Mouse (Mus musculus) liver, adult 2 months (tissue): Measurements from ENCODE around the gene Bcat1. TPM values are rescaled to one million over a fixed set of nuclear protein-coding genes. Genes with fewer than 3 reads are reported as not detected.

Experiments
- DNase-seq: peaks from one replicate; pipeline ENCODE4 v3.0.0-alpha.2; 2011; ENCODE audit warnings: low read depth, low spot score; ENCODE audit errors: extremely low read depth
- H3K27ac ChIP-seq: fragments of 200-500 bp; replicated peaks from 2 replicates; pipeline ENCODE4 v1.5.1; 2012; ENCODE audit warnings: low read depth, mild to moderate bottlenecking, control low read depth, inconsistent platforms, low read length; ENCODE audit not compliant: insufficient read depth
- H3K27me3 ChIP-seq: fragments of 200-500 bp; 2 replicates; pipeline ENCODE4 v1.6.1; 2012; ENCODE audit warnings: mild to moderate bottlenecking, moderate library complexity, low read length, inconsistent platforms; ENCODE audit not compliant: control insufficient read depth, insufficient read depth
- H3K36me3 ChIP-seq: fragments of 200-500 bp; 2 replicates; pipeline ENCODE4 v1.6.1; 2012; ENCODE audit warnings: low read length, inconsistent platforms; ENCODE audit not compliant: control insufficient read depth, insufficient read depth
- H3K4me1 ChIP-seq: fragments of 200-500 bp; 2 replicates; pipeline ENCODE4 v1.6.1; 2011; ENCODE audit warnings: low read length; ENCODE audit not compliant: control insufficient read depth, insufficient read depth
- H3K4me3 ChIP-seq: fragments of 200-500 bp; 2 replicates; pipeline ENCODE4 v1.5.1; 2011; ENCODE audit warnings: low read depth, mild to moderate bottlenecking, control low read depth, low read length, moderate library complexity; ENCODE audit not compliant: insufficient read depth
- H3K79me2 ChIP-seq: fragments of 200-500 bp; 2 replicates; pipeline ENCODE4 v1.6.1; 2012; ENCODE audit warnings: inconsistent platforms, mild to moderate bottlenecking, low read length, moderate library complexity; ENCODE audit not compliant: control insufficient read depth, insufficient read depth
- H3K9ac ChIP-seq: fragments of 200-500 bp; 2 replicates; pipeline ENCODE4 v1.6.1; 2012; ENCODE audit warnings: low read depth, mild to moderate bottlenecking, control low read depth, inconsistent platforms, low read length
- CTCF ChIP-seq: fragments of 200-500 bp; IDR thresholded peaks from 2 replicates; pipeline ENCODE4 v1.5.1; 2011; ENCODE audit warnings: low read depth, low read length, control low read depth
- POLR2A ChIP-seq: fragments of 200-500 bp; IDR thresholded peaks from 2 replicates; pipeline ENCODE4 v1.6.1; 2011; ENCODE audit warnings: low read length, control low read depth; ENCODE audit not compliant: insufficient read depth; ENCODE audit errors: extremely low read depth
- WGBS: fragments of 180-500 bp; shearing (Covaris S2); methylation state at CpG from one replicate; pipeline ENCODE4 v1.1.7; 2018; 5-methylcytosine and 5-hydroxymethylcytosine counted together
- polyA plus RNA-seq: library from polyadenylated mRNA; depleted of rRNA; stranded (reverse); fragments of >200 nt; gene quantifications from 2 replicates; pipeline ENCODE4 v1.2.3, GENCODE M21; 2012
- total RNA-seq: library from RNA; depleted of rRNA; stranded (reverse); fragments of >200 nt; gene quantifications from 2 replicates; pipeline ENCODE4 v1.2.3, GENCODE M21; 2014

The Bcat1 gene
- total and polyA plus RNA-seq, 2 experiments = 0.18 TPM; not detected in 1

DNA sequence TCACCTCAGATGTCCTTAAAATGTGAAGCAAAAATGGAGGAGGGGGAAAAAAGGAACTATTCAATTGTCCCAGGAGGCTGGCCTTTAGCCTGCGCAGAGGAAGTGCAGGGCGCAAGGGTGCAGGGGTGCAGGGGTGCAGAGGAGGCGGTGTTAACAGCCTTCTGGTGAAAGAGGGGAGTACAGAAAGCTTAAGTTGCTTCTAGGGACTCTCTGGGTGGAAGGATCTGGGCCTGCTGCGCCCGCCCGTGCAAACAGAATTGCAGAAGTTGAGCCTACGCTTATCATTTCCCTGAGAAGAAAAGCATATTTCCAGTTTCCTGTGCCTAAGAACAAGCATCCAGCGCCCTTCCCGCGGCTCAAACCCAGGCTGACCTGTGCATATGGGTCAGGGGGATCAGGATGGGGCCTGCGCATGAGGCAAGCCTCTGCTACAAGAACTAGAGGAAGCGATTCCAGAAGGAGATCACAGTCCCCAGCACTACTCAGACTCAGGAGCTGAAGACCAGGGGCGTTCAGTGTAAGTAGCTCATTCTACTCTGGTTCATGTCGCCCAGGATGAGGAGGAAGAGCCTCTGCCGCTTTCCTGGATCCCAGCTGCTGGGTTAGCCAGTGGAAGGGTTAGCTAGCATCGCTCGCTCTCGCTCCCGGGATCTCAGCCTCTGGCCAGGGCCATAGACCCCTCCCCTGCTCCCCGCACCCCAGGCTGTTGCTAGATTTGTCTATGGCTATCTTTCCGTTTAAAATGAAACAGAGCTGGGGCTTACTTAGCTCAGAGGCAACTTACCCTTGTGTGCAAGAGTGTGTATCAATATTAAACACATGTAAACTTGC is 45.8 kb upstream of the Bcat1 start:
- H3K36me3 ChIP-seq = no peaks in the 10 kb centered on the region
- DNase-seq = peak; percentile 24
- H3K9ac ChIP-seq = peak overlapping the region; percentile 14; the same call in 1 of the 2 replicates
- no peak for TF ChIP-seq POLR2A
- H3K27me3 ChIP-seq = no peaks in the 10 kb centered on the region
- H3K4me1 ChIP-seq = no peaks in the 10 kb centered on the region
- H3K27ac ChIP-seq = peak overlapping the region; percentile 55
- H3K79me2 ChIP-seq = no peaks in the 10 kb centered on the region
- H3K4me3 ChIP-seq = peak overlapping the region; percentile 56
- WGBS = 73% methylated on average over 21 of the region's 21 CpGs

DNA sequence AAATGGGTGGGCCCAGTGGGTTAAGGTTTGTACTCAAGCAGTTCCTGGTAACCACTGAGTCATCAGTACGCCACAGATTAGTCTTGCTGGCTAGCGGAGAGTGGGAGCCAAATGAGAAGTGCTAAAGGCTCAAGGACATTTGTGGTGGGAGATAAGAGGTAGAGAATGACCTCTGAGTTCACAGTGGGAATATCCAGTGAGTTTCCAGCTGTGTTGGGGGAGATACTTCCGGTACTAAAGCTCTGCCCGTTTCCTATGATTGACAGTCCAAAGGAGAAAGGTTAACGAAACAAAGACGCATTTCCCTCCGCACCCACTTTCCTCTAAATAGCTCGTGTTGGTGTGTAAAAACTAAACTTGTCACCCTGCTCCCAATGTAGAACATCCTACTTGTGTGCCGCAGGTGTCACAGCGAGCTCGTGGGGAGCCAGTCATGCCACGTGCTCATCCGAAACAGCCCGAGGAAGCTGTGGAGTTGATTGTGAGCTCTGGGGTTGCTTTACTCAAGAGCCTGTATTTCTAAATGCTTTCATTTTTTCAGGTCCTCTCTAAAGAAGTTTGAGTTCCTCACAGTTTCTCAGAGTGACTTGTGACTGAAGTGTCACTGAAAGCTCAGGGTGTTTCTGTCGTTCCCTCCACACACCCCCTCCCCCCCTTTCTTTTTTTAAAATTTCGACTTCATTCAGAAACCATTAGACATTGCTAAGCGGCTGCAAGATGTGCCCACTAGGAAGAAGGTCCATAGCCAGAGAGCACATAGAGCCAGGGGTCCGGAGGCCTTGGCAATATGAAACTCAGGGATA is 45.0 kb upstream of the Bcat1 start:
- no peaks in the 10 kb centered on the region for H3K36me3 ChIP-seq
- no peaks in the 10 kb centered on the region for H3K79me2 ChIP-seq
- peak overlapping the region; percentile 56; the same call in 1 of the 2 replicates for H3K4me3 ChIP-seq
- peak; percentile 23 for DNase-seq
- no peaks in the 10 kb centered on the region for H3K4me1 ChIP-seq
- H3K27me3 ChIP-seq = no peaks in the 10 kb centered on the region
- no peak for TF ChIP-seq POLR2A
- TF ChIP-seq CTCF = no peak
- H3K9ac ChIP-seq = no peak overlapping the region
- WGBS = 39% methylated on average over 18 of the region's 18 CpGs
- peak overlapping the region; percentile 55 for H3K27ac ChIP-seq

DNA sequence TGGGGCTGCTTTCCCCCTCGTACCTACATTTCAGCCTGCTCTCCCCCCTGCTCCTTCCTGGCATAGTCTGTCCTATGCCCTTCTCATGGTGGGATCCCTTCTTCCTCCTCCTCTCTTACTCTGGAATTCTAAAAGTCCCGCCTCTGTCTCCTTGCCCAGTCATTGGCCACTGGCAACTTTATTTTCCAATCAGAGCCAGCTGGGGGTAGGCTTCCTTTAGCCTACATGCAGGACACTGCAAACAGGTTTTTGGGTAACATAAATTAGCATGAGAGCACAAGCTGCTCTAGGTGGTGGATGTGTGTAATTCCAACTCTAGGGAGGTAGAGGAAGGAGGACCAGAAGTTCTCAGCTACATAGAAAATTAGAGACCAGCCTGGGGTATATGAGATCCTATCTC is 44.1 kb upstream of the Bcat1 start:
- TF ChIP-seq CTCF (no peak), POLR2A (no peak)
- H3K36me3 ChIP-seq = no peaks in the 10 kb centered on the region
- no peak for DNase-seq
- no peak overlapping the region for H3K4me3 ChIP-seq
- H3K27ac ChIP-seq = no peak overlapping the region
- H3K27me3 ChIP-seq = no peaks in the 10 kb centered on the region
- H3K9ac ChIP-seq = no peak overlapping the region
- H3K79me2 ChIP-seq = no peaks in the 10 kb centered on the region
- WGBS = 73% methylated on average over 2 of the region's 2 CpGs
- no peaks in the 10 kb centered on the region for H3K4me1 ChIP-seq

DNA sequence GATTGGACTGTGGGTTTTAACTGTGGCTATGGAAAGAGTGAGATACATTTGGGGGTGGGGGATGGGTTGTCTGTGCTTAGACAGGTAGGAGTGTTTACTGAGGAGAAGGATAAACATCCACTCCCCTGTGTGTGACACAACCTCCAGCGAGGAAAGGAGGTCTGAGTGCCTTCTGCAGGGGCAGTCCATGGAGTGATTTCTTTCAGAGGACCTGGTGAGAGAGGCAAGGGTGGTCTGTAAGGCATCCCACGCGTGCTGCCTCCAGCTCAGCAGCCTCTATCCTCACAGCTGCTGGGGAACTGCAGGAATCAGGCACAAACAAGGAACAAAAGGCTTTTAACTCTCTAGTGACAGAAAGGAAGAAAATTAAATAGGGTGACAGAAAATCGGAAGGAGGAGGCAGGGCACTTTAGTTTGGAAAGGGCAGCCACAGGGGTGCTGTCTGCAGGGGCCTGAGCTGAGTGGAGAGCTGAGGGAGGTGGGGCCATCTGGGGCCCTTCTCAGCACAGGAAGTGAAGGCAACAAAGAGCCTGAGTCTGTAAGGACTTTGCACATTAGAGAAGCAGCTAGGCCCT is 40.2 kb upstream of the Bcat1 start:
- DNase-seq = no peak
- H3K4me3 ChIP-seq = no peak overlapping the region

DNA sequence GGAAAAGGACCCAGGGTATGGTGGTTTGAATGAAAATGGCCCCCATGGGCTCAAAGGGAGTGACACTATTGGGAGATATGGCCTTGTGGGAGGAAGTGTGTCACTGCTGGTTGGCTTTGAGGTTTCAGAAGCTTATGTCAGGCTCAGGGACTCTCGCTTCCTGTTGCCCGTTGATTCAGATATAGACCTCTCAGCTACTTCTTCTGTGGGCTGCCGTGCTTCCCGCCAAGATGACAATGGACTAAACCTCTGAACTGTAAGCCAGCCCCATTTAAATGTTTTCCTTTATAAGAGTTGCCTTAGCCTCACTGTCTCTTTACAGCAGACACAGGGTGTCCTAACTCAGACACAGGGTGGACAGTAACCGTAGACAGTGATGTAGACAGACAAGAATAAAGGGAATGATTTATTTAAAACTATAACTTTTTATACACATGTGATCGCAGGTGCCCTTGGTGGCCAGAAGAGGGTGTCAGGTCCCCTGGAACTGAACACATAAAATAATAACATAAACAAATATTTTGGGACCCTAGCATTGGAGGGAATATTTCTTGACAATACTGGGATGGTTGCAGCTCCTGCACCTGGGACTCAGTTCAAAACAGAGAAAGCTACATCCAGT is 39.6 kb upstream of the Bcat1 start, which contains the start of gene Lrmp:
Lrmp (plus strand) TSS at position 178 of the 622 bp plus-strand sequence.
- H3K36me3 ChIP-seq = no peaks in the 10 kb centered on the region
- H3K9ac ChIP-seq = no peak within 1 kb of the TSS
- H3K27ac ChIP-seq = no peak within 1 kb of the TSS
- no peaks in the 10 kb centered on the region for H3K27me3 ChIP-seq
- H3K4me1 ChIP-seq = no peaks in the 10 kb centered on the region
- no peaks in the 10 kb centered on the region for H3K79me2 ChIP-seq
- 77% methylated on average over 6 of the region's 6 CpGs for WGBS
- TF ChIP-seq POLR2A = no peak
- H3K4me3 ChIP-seq = no peak within 1 kb of the TSS
- peak; percentile 17 for DNase-seq

More for the DNA sequence above, 40.2 kb upstream of the Bcat1 start:
- H3K9ac ChIP-seq = no peak overlapping the region
- TF ChIP-seq POLR2A (no peak), CTCF (no peak)
- H3K27me3 ChIP-seq = no peaks in the 10 kb centered on the region
- no peaks in the 10 kb centered on the region for H3K4me1 ChIP-seq
- no peaks in the 10 kb centered on the region for H3K36me3 ChIP-seq
- WGBS = 40% methylated on average over 4 of the region's 4 CpGs
- H3K79me2 ChIP-seq = no peaks in the 10 kb centered on the region
- H3K27ac ChIP-seq = no peak overlapping the region
